Mouse (Mus musculus) midbrain, embryonic 15.5 days (tissue): ENCODE data around the gene Ankrd34a. TPM values are rescaled to one million over a fixed set of nuclear protein-coding genes. Genes with fewer than 3 reads are reported as not detected.

Experiments
- ATAC-seq: fragments of 200-750 bp; cut with Nextera tagmentation; replicated peaks from 2 replicates; pipeline ENCODE4 v1.8.0; 2017; ENCODE audit warnings: moderate TSS enrichment
- H3K27ac ChIP-seq: fragments of 300-500 bp; sonication (generic); 2 replicates; pipeline ENCODE4 v1.5.1; 2015; ENCODE audit warnings: mild to moderate bottlenecking, inconsistent platforms
- H3K27me3 ChIP-seq: fragments of 300-500 bp; sonication (generic); replicated peaks from 2 replicates; pipeline ENCODE4 v1.6.1; 2015; ENCODE audit warnings: inconsistent platforms
- H3K36me3 ChIP-seq: fragments of 300-500 bp; sonication (generic); replicated peaks from 2 replicates; pipeline ENCODE4 v1.6.1; 2015; ENCODE audit warnings: inconsistent platforms
- H3K4me1 ChIP-seq: fragments of 300-500 bp; sonication (generic); 2 replicates; pipeline ENCODE4 v1.6.1; 2015; ENCODE audit warnings: inconsistent platforms
- H3K4me2 ChIP-seq: fragments of 300-500 bp; sonication (generic); 2 replicates; pipeline ENCODE4 v1.6.1; 2015; ENCODE audit warnings: inconsistent platforms, mild to moderate bottlenecking, moderate library complexity
- H3K4me3 ChIP-seq: fragments of 300-500 bp; sonication (generic); 2 replicates; pipeline ENCODE4 v1.5.1; 2015; ENCODE audit warnings: mild to moderate bottlenecking, inconsistent platforms
- H3K9ac ChIP-seq: fragments of 300-500 bp; sonication (generic); 2 replicates; pipeline ENCODE4 v1.6.1; 2015; ENCODE audit warnings: mild to moderate bottlenecking, inconsistent platforms
- H3K9me3 ChIP-seq: fragments of 300-500 bp; sonication (generic); 2 replicates; pipeline ENCODE4 v1.6.1; 2016; ENCODE audit warnings: inconsistent platforms
- WGBS: fragments of 180-500 bp; shearing (Covaris S2); methylation state at CpG from one replicate; pipeline ENCODE4 v1.1.7; 2015; ENCODE audit warnings: mixed read lengths; 5-methylcytosine and 5-hydroxymethylcytosine counted together
- polyA plus RNA-seq: library from polyadenylated mRNA; unstranded; fragments of >200 nt; fragmentation: Nextera tagmentation; extraction: Ambion mirVana; gene quantifications from 2 replicates; pipeline ENCODE4 v1.2.1, GENCODE M21; 2015

Gene Ankrd34a
- polyA plus RNA-seq, 1 experiment from 2014 or later: 15.0 TPM

GRCm38 (mm10) chr3:96593790-96594560, 2.5 kb upstream of the Ankrd34a start, which contains the start of gene Polr3gl:
Gene Polr3gl, minus strand, starts transcription at chr3:96594181.
- Histone ChIP-seq H3K27me3 (peaks cover 3% of the 10 kb centered on the region; the same call in 1 of the 2 replicates), H3K4me1 (peaks cover 49% of the 10 kb centered on the region), H3K27ac (peak within 1 kb of the TSS; percentile 84), H3K9me3 (no peaks in the 10 kb centered on the region), H3K4me3 (peak within 1 kb of the TSS; percentile 68), H3K36me3 (no peaks in the 10 kb centered on the region), H3K4me2 (peak within 1 kb of the TSS; percentile 82), H3K9ac (peak within 1 kb of the TSS; percentile 63)
- peak; percentile 86 for ATAC-seq
- under 1% methylated on average over 34 of the region's 38 CpGs for WGBS

- H3K9me3 ChIP-seq: no peaks in the 10 kb centered on the region
- no peaks in the 10 kb centered on the region for H3K36me3 ChIP-seq
- H3K9ac ChIP-seq: no peak overlapping the region
- peaks cover 58% of the 10 kb centered on the region for H3K4me1 ChIP-seq
- peaks cover 3% of the 10 kb centered on the region; the same call in 1 of the 2 replicates for H3K27me3 ChIP-seq
- H3K4me3 ChIP-seq: no peak overlapping the region
- H3K27ac ChIP-seq: no peak overlapping the region
- no peak overlapping the region for H3K4me2 ChIP-seq
- ATAC-seq: no peak
- 78% methylated on average over 5 of the region's 5 CpGs for WGBS
These were observed 1.6 kb upstream of the Ankrd34a start for GRCm38 (mm10) chr3:96594851-96595250.

- H3K27me3 ChIP-seq: peaks cover 3% of the 10 kb centered on the region; the same call in 1 of the 2 replicates
These were observed 775 bp upstream of the Ankrd34a start for GRCm38 (mm10) chr3:96595661-96596060.

DNA sequence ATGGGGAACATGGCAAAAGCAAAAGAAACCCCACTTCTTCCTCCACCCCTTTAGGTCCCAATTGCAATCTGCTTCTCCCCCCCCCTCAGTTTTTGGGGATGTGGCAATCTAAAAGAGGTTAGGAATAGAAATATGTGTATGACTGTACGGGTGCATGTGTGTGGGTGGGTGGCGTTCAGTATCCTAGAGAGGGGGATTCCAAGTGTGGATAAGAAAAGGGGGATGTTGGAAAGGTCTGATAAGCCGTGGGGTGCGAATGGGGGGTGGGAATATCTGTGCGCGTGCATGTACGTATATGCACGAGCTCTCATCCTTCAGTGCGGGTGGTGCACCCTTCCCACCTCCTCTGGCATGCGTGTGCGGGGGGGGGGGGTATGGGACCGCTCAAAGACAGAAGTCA, 419 bp downstream of the Ankrd34a start:
- no peak for ATAC-seq

More at GRCm38 (mm10) chr3:96595661-96596060, 775 bp upstream of the Ankrd34a start:
- Histone ChIP-seq H3K4me1 (peaks cover 66% of the 10 kb centered on the region), H3K36me3 (no peaks in the 10 kb centered on the region), H3K4me2 (peak overlapping the region; percentile 95), H3K9me3 (no peaks in the 10 kb centered on the region), H3K9ac (peak overlapping the region; percentile 51; the same call in 1 of the 2 replicates), H3K27ac (peak overlapping the region; percentile 53), H3K4me3 (peak overlapping the region; percentile 51)
- no peak for ATAC-seq
- 23% methylated on average over 6 of the region's 6 CpGs for WGBS

GRCm38 (mm10) chr3:96597435-96597891, 1.0 kb downstream of the Ankrd34a start:
- peak overlapping the region; percentile 53 for H3K27ac ChIP-seq
- peaks cover 72% of the 10 kb centered on the region for H3K4me1 ChIP-seq
- H3K36me3 ChIP-seq: no peaks in the 10 kb centered on the region
- peak overlapping the region; percentile 51 for H3K9ac ChIP-seq
- under 1% methylated on average over 40 of the region's 40 CpGs for WGBS
- H3K4me3 ChIP-seq: peak overlapping the region; percentile 51
- H3K27me3 ChIP-seq: peaks cover 3% of the 10 kb centered on the region; the same call in 1 of the 2 replicates
- no peak for ATAC-seq
- H3K9me3 ChIP-seq: no peaks in the 10 kb centered on the region
- peak overlapping the region; percentile 95 for H3K4me2 ChIP-seq

More for the DNA sequence above, 419 bp downstream of the Ankrd34a start:
- Histone ChIP-seq H3K36me3 (no peaks in the 10 kb centered on the region), H3K27me3 (peaks cover 3% of the 10 kb centered on the region; the same call in 1 of the 2 replicates), H3K4me2 (peak overlapping the region; percentile 95), H3K4me3 (peak overlapping the region; percentile 51), H3K9ac (peak overlapping the region; percentile 51), H3K27ac (peak overlapping the region; percentile 53), H3K4me1 (peaks cover 69% of the 10 kb centered on the region), H3K9me3 (no peaks in the 10 kb centered on the region)
- WGBS: 5% methylated on average over 12 of the region's 12 CpGs

DNA sequence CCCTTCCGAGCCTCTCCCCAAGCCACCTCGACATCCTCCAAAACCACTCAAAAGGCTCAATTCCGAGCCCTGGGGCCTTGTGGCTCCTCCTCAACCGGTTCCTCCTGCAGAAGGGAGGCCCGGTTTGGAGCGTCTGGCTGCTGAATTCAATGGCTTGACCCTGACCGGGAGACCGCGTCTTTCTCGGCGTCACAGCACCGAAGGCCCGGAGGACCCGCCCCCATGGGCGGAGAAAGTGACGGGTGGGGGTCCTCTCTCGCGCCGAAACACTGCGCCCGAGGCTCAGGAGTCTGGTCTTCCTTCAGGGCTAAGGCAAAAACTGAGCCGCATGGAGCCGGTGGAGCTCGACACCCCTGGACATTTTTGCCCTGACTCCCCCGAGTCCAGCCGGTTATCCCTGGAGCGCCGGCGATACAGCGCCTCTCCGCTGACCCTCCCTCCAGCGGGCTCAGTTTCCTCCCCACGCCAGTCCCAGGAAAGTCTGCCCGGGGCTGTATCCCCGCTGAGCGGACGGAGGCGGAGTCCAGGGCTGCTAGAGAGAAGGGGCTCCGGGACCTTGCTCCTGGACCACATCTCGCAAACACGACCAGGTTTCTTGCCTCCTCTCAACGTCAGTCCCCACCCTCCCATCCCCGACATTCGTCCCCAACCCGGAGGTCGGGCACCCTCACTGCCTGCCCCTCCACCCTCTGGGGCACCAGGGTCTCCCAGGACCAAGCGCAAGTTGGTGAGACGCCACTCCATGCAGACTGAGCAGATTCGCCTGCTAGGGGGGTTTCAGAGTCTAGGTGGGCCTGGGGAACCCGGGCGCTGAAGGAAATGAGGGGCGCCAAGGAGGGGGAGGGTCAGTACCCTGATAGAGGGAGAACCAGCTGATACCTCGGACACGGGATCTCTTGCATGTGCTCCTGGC, 2.0 kb downstream of the Ankrd34a start:
- Histone ChIP-seq H3K27me3 (peaks cover 3% of the 10 kb centered on the region; the same call in 1 of the 2 replicates), H3K4me2 (peak overlapping the region; percentile 95), H3K4me3 (peak overlapping the region; percentile 51), H3K36me3 (no peaks in the 10 kb centered on the region), H3K9ac (peak overlapping the region; percentile 51), H3K27ac (peak overlapping the region; percentile 53), H3K4me1 (peaks cover 73% of the 10 kb centered on the region), H3K9me3 (no peaks in the 10 kb centered on the region)
- no peak for ATAC-seq
- 2% methylated on average over 54 of the region's 54 CpGs for WGBS

DNA sequence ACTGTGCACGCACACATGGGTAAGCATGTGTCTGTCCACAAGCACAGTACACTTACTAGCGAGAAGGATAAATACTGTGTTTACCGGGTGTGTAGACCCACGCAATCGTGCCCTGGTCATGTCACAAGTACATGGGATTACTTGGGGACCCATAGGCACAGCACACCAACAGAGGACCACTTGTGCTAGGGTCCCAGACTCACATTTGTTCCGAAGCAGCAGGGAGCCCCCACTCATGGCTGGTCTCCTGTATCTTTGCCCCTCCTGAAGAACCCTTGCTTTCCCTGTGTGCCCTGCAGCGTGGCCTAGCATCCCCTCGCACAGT, 2.6 kb downstream of the Ankrd34a start:
- Histone ChIP-seq H3K36me3 (no peaks in the 10 kb centered on the region), H3K27me3 (peaks cover 3% of the 10 kb centered on the region; the same call in 1 of the 2 replicates), H3K4me1 (peaks cover 79% of the 10 kb centered on the region), H3K9me3 (no peaks in the 10 kb centered on the region), H3K9ac (no peak overlapping the region), H3K4me3 (peak overlapping the region; percentile 51; the same call in 1 of the 2 replicates), H3K27ac (no peak overlapping the region), H3K4me2 (peak overlapping the region; percentile 95)
- WGBS: 54% methylated on average over 8 of the region's 8 CpGs
- ATAC-seq: no peak

DNA sequence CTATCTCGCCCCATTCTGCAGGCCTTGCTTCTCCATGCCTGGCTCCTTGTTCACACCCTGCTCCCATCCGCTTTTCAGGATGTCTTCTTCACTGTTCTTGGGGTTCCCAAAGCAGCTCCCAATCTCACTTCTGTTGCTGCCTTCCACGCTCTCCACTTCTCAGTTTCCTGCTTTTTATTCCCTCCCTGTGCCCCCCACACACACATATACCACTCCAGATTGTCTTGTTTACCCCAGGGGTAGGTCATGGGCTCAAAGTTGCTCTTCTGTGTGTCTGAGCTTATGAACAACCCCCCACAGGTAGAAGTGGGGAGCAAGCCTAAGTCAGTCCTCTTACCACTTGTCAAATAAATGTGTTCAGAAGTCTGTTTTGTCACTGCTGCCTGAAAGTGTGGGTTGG, 3.0 kb downstream of the Ankrd34a start:
- WGBS: 68% methylated on average over 3 of the region's 3 CpGs
- ATAC-seq: no peak
- no peak overlapping the region for H3K9ac ChIP-seq
- peaks cover 3% of the 10 kb centered on the region; the same call in 1 of the 2 replicates for H3K27me3 ChIP-seq
- H3K9me3 ChIP-seq: no peaks in the 10 kb centered on the region
- peaks cover 83% of the 10 kb centered on the region for H3K4me1 ChIP-seq
- H3K4me3 ChIP-seq: no peak overlapping the region
- H3K36me3 ChIP-seq: no peaks in the 10 kb centered on the region
- peak overlapping the region; percentile 95; the same call in 1 of the 2 replicates for H3K4me2 ChIP-seq
- H3K27ac ChIP-seq: no peak overlapping the region

- Histone ChIP-seq H3K4me2 (peak within 1 kb of the TSS; percentile 79), H3K4me3 (peak within 1 kb of the TSS; percentile 80), H3K36me3 (no peaks in the 10 kb centered on the region), H3K27ac (peak within 1 kb of the TSS; percentile 93), H3K9me3 (no peaks in the 10 kb centered on the region), H3K4me1 (peaks cover 91% of the 10 kb centered on the region), H3K27me3 (no peaks in the 10 kb centered on the region), H3K9ac (peak within 1 kb of the TSS; percentile 82)
- under 1% methylated on average over 27 of the region's 27 CpGs for WGBS
- peak; percentile 94 for ATAC-seq
These were observed 4.3 kb downstream of the Ankrd34a start, which contains the start of gene Lix1l for GRCm38 (mm10) chr3:96600639-96601250. Gene Lix1l, plus strand, starts transcription at chr3:96601149.

DNA sequence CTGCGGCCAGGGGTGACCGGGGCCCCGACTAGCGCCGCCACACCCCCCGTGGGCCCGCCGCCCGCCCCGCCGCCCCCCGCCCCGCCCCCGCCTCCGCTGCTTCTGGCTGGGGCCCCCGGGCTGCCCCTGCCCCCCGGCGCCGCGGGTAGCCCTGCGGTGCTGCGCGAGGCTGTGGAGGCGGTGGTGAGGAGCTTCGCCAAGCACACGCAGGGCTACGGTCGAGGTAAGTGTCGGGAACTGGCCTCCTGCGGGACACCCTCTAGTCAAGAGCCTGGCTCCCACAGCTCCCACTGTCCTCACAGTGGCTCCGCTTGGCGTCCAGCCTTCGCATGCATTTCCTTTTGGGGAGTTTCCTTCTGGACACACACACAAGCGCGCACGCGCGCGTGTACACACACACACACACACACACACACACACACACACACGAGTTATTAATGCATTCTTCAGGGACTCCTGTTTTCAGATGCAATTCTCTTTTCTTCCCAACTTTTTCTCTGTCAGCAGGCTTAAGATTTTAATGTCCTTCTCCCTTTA, 4.9 kb downstream of the Ankrd34a start:
- peak overlapping the region; percentile 80 for H3K4me3 ChIP-seq
- peaks cover 85% of the 10 kb centered on the region for H3K4me1 ChIP-seq
- H3K27ac ChIP-seq: peak overlapping the region; percentile 93
- peak overlapping the region; percentile 82 for H3K9ac ChIP-seq
- no peaks in the 10 kb centered on the region for H3K27me3 ChIP-seq
- WGBS: 2% methylated on average over 34 of the region's 40 CpGs
- no peaks in the 10 kb centered on the region for H3K9me3 ChIP-seq
- H3K4me2 ChIP-seq: peak overlapping the region; percentile 79
- ATAC-seq: peak; percentile 78
- H3K36me3 ChIP-seq: no peaks in the 10 kb centered on the region

DNA sequence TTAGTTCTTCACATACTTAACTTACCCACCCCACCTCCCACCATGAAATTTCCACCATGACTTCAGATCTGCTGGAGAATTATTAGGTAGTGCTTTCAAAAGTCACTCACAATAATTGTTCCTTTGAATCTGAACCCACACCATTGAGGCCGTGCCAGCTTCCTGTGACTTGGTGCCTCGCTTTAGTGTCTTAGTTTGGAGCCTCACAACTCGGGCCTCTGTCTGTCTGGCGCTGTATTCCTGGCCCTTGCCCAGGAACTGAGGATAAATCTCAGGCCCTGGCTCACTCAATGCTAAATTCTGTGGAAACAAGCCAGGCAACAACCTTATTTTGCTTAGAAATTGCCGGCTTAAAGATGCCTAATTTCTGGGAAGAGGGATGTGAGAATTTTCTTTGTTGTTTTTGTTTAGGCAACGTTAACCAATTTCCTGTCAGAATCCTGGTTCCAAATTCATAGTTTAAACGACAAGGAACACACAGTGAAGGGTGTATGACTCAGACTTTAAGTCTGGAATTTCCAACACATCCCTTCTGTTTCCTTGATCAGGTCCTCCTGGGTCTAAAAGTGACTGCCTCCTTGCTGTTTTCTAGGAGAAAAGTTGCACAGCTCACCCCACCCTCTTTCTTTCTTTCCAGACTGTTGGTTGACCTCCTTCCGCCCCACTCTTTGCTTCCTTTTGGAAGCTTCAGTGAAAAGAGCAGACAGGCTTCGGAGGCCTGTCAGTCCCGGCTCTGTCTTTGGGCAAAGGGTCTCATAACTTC, 5.7 kb downstream of the Ankrd34a start:
- H3K9ac ChIP-seq: peak overlapping the region; percentile 82
- peak overlapping the region; percentile 80 for H3K4me3 ChIP-seq
- H3K4me1 ChIP-seq: peaks cover 77% of the 10 kb centered on the region
- WGBS: 8% methylated on average over 10 of the region's 10 CpGs
- no peaks in the 10 kb centered on the region for H3K9me3 ChIP-seq
- ATAC-seq: no peak
- H3K27me3 ChIP-seq: no peaks in the 10 kb centered on the region
- no peaks in the 10 kb centered on the region for H3K36me3 ChIP-seq
- peak overlapping the region; percentile 93 for H3K27ac ChIP-seq
- peak overlapping the region; percentile 79 for H3K4me2 ChIP-seq
